Mouse (Mus musculus) bone marrow, adult 2 months (tissue): ENCODE results near the gene Gpatch2l.

ENCODE experiments used
- CTCF ChIP-seq: fragments of 200-500 bp; IDR thresholded peaks from 2 replicates; pipeline ENCODE4 v1.5.1; 2011; ENCODE audit warnings: low read length, control low read depth; ENCODE audit not compliant: control insufficient read depth, insufficient read depth
- POLR2A ChIP-seq: fragments of 200-500 bp; IDR thresholded peaks from 2 replicates; pipeline ENCODE4 v1.6.1; 2011; ENCODE audit warnings: low read depth, mild to moderate bottlenecking, control low read depth, low read length, borderline replicate concordance; ENCODE audit not compliant: control insufficient read depth

- TF ChIP-seq CTCF (no peak), POLR2A (no peak)
Observed at GRCm38 (mm10) chr12:86234295-86234694, 7.4 kb upstream of the Gpatch2l start.
